Mouse (Mus musculus): ENCODE data around the gene Phactr2. TPM values are rescaled to one million over a fixed set of nuclear protein-coding genes. Genes with fewer than 3 reads are reported as not detected.

Phactr2 gene
- polyA plus RNA-seq, 1 experiment: 2.3 TPM

DNA sequence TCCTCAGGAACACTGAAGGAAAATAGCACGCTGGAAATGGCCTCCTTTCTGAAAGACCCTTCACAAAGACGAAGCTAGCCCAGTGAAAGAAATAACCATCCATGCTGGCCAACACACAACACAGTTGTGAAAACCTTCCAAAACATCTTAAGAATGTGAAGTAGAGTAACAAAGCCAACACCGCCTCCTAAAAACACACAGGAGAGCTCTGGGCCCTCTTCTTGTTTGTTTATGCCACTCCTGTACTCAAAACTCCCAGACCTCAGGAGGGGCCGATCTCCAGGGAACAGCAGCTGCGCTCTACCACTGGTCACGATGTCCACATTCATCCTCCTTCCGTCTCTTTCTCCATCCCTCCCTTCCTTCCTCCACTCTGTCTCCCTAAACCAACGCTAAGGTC, 202.5 kb downstream of the Phactr2 start:
- H3K4me3 ChIP-seq (replicated peaks): no peak overlapping the region
- no peak for TF ChIP-seq GATA1 (IDR thresholded peaks at IDR 0.05; ENCODE audit: borderline replicate concordance, low read length)
- no peaks in the 10 kb centered on the region for H3K27me3 ChIP-seq (replicated peaks)
- H3K9me3 ChIP-seq: no peaks in the 10 kb centered on the region
- H3K4me1 ChIP-seq: no peaks in the 10 kb centered on the region; the same call in 1 of the 2 replicates
- H3K36me3 ChIP-seq (replicated peaks; ENCODE audit: low read length): no peaks in the 10 kb centered on the region

DNA sequence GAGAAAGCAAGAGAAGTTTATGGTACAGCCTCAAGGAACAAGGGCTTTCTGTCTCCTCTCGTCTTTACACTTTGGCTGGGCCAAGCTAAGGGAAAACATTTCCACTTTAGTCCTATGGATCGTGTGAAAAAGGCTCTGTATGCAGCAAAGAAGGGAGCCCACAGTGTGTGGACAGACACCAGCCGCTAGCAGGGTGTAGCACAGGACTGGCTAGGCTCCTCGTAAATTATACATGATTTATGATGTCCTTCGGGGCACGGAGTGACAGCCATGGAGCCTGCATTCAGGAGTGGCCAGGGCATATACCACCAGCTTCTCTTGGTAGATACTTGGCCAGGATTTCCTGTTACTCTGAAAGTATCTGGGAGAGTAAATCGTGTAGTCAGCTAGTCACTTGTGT, 203.1 kb downstream of the Phactr2 start:
- TF ChIP-seq FLI1 (IDR thresholded peaks at IDR 0.05; ENCODE audit: low read length): no peak
- TF ChIP-seq GATA1 (IDR thresholded peaks at IDR 0.05; ENCODE audit: borderline replicate concordance, low read length): no peak
- H3K36me3 ChIP-seq (replicated peaks; ENCODE audit: low read length): no peaks in the 10 kb centered on the region
- no peaks in the 10 kb centered on the region for H3K27me3 ChIP-seq (replicated peaks)
- no peaks in the 10 kb centered on the region for H3K9me3 ChIP-seq
- no peak overlapping the region for H3K4me3 ChIP-seq (replicated peaks)
- no peaks in the 10 kb centered on the region; the same call in 1 of the 2 replicates for H3K4me1 ChIP-seq

DNA sequence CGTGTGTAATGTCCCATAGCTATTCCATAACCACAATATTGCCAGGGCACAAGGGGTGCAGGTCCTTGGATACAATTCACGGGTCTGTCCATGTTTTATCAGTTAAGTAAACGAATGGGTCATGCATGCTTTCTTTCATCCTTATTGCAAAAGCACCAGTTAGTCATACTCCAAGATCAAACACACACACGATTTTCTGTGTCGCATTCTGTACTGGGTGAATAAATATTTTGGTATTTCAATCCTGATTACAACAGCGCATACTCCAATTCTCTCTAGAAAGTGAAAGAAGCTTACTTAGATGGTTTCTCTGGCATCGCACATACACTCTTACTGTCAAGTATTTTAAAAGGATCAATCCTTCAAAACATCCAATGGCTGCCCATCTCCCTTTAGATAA, 203.9 kb downstream of the Phactr2 start:
- Histone ChIP-seq H3K4me1 (no peaks in the 10 kb centered on the region; the same call in 1 of the 2 replicates), H3K36me3 (replicated peaks; ENCODE audit: low read length) (no peaks in the 10 kb centered on the region), H3K9me3 (no peaks in the 10 kb centered on the region), H3K4me3 (replicated peaks) (no peak overlapping the region), H3K27me3 (replicated peaks) (no peaks in the 10 kb centered on the region)
- TF ChIP-seq GATA1 (IDR thresholded peaks at IDR 0.05; ENCODE audit: borderline replicate concordance, low read length) (no peak), FLI1 (IDR thresholded peaks at IDR 0.05; ENCODE audit: low read length) (no peak)

DNA sequence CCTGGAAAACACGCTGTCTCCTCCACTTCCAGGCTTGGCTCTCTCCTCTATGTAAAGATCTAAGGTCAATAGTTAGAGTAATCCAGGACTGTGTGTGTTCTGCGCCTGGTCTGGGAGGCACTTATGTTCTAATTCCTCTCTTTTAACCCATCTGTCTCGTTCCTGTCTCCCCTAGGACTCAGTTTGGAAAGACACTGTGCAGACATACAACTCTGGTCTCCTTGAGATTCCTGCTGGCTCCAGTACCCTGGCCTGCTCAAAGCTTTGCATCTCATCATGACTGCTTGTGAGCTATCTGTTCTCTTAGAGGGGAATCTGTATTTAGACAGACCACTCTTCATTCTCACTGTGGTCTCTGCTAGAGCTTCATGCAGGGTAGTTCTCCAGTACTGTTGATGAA, 215.0 kb downstream of the Phactr2 start:
- H3K9me3 ChIP-seq: no peaks in the 10 kb centered on the region
- H3K4me1 ChIP-seq: peaks cover 11% of the 10 kb centered on the region
- no peak overlapping the region for H3K4me3 ChIP-seq (replicated peaks)

DNA sequence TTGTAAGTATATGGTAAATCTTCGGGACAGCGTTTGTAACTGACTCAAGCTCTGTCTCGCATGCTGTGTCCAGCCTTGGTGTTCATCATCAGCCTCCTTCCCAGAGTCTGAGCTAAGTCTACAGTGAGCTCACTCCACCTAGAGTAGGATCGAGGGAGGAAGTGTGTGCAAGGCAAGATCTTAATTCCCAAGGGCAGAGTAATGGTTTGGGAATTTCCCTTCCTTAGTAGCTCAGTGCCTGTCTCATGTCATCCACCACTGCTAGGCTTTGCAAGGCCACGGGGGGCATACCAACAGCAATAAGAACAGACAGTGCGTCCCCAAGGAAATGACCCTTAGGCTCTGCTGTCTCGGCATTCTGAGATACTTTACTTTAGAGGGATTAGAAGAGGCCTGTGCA, 218.0 kb downstream of the Phactr2 start:
- Histone ChIP-seq H3K27me3 (replicated peaks) (peaks cover 2% of the 10 kb centered on the region), H3K9me3 (no peaks in the 10 kb centered on the region), H3K36me3 (replicated peaks; ENCODE audit: low read length) (peaks cover 8% of the 10 kb centered on the region), H3K4me3 (replicated peaks) (no peak overlapping the region), H3K4me1 (peaks cover 8% of the 10 kb centered on the region)
- TF ChIP-seq GATA1 (IDR thresholded peaks at IDR 0.05; ENCODE audit: borderline replicate concordance, low read length) (no peak), FLI1 (IDR thresholded peaks at IDR 0.05; ENCODE audit: low read length) (no peak)

More for the DNA sequence above, 215.0 kb downstream of the Phactr2 start:
- no peak for TF ChIP-seq FLI1 (IDR thresholded peaks at IDR 0.05; ENCODE audit: low read length)
- no peak for TF ChIP-seq GATA1 (IDR thresholded peaks at IDR 0.05; ENCODE audit: borderline replicate concordance, low read length)
- H3K27me3 ChIP-seq (replicated peaks): peaks cover 2% of the 10 kb centered on the region
- H3K36me3 ChIP-seq (replicated peaks; ENCODE audit: low read length): no peaks in the 10 kb centered on the region

DNA sequence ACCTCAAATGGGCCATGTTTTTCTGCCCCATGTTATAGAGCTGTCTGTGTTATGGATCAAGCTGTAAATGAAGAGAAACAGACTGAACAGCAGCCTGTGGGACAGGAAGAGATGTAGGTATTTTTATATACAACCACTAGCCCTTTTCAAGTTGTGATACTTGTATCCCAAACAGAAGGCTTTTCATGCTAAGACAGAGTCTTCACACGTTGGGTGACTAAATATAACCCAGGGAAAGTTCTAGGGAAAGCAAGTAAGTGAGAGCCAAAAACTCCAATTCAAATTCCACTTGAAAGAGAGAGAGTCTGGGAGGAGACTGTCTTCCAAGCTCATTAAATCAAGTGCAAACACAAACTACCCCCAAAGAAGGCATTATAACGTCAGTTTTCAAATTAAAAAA, 223.9 kb downstream of the Phactr2 start:
- Histone ChIP-seq H3K4me3 (replicated peaks) (no peak overlapping the region), H3K9me3 (no peaks in the 10 kb centered on the region), H3K4me1 (peaks cover 3% of the 10 kb centered on the region; the same call in 1 of the 2 replicates), H3K36me3 (replicated peaks; ENCODE audit: low read length) (peaks cover 12% of the 10 kb centered on the region), H3K27me3 (replicated peaks) (no peaks in the 10 kb centered on the region)
- TF ChIP-seq FLI1 (IDR thresholded peaks at IDR 0.05; ENCODE audit: low read length) (no peak), GATA1 (IDR thresholded peaks at IDR 0.05; ENCODE audit: borderline replicate concordance, low read length) (no peak)

DNA sequence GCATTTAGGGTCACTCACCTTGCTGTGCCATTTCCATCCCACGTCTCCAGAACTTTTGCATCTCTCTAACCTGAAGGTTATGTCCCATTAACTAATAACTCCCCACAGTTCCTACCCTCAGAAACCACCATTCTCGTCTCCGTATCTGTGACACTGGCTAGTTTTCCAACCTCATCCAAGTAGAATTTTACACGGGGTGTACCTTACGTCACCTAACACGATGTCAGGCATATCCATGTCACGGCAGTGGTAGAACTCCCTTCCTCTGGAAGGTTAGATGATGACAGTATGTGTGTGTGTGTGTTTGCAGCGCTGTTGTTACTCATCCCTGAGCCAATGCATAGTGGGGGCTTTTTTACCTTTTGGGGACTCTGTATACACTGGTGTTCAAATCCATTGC, 225.1 kb downstream of the Phactr2 start:
- TF ChIP-seq FLI1 (IDR thresholded peaks at IDR 0.05; ENCODE audit: low read length): no peak
- no peak for TF ChIP-seq GATA1 (IDR thresholded peaks at IDR 0.05; ENCODE audit: borderline replicate concordance, low read length)
- Histone ChIP-seq H3K4me1 (peaks cover 4% of the 10 kb centered on the region), H3K9me3 (no peaks in the 10 kb centered on the region), H3K4me3 (replicated peaks) (no peak overlapping the region), H3K36me3 (replicated peaks; ENCODE audit: low read length) (peaks cover 16% of the 10 kb centered on the region), H3K27me3 (replicated peaks) (no peaks in the 10 kb centered on the region)

DNA sequence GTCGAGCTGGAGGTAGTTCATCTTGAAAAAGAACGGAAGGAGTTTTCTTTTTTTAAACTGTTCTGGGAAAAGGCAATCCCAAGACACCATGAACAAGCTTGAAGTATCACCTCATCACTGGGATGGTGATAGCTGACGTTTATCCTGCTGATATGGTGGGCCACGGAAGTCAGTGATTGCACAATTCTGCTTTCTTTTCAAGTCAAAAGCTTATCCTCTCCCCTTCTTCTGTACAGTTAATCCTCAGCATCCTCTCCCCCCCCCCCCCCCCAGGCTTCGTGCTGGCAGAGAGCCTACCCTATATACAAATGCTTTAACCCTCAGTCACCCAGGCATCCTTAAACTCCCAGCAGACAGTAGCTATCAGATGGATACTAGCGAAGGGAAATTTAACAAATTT, 228.5 kb downstream of the Phactr2 start:
- Histone ChIP-seq H3K4me1 (peaks cover 11% of the 10 kb centered on the region), H3K4me3 (replicated peaks) (no peak overlapping the region), H3K36me3 (replicated peaks; ENCODE audit: low read length) (peaks cover 8% of the 10 kb centered on the region), H3K9me3 (no peaks in the 10 kb centered on the region), H3K27me3 (replicated peaks) (peaks cover 2% of the 10 kb centered on the region)
- TF ChIP-seq FLI1 (IDR thresholded peaks at IDR 0.05; ENCODE audit: low read length) (no peak), GATA1 (IDR thresholded peaks at IDR 0.05; ENCODE audit: borderline replicate concordance, low read length) (no peak)

DNA sequence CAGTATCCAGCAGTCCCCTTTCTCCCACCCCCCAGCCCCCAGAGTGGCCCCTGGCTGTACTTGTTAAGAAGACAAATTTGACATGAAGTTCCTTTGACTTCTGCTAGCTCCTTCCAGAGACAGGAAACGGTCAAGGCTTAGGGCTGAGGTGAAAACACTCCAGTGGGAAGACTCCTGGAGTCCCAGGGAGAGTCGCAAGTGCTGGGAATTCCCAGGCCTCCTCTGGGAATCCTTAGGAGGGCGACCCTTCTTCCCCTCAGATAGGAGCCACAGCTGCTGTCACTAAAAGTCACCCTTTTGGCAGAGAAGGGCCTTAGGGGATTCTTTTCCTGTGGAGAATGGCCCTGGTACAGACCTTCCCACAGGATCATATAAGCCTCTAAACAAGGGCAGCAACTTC, 230.0 kb downstream of the Phactr2 start:
- TF ChIP-seq GATA1 (IDR thresholded peaks at IDR 0.05; ENCODE audit: borderline replicate concordance, low read length): no peak
- TF ChIP-seq FLI1 (IDR thresholded peaks at IDR 0.05; ENCODE audit: low read length): no peak
- peaks cover 8% of the 10 kb centered on the region for H3K36me3 ChIP-seq (replicated peaks; ENCODE audit: low read length)
- no peaks in the 10 kb centered on the region for H3K9me3 ChIP-seq
- no peak overlapping the region for H3K4me3 ChIP-seq (replicated peaks)
- peaks cover 20% of the 10 kb centered on the region for H3K4me1 ChIP-seq
- peaks cover 2% of the 10 kb centered on the region for H3K27me3 ChIP-seq (replicated peaks)

DNA sequence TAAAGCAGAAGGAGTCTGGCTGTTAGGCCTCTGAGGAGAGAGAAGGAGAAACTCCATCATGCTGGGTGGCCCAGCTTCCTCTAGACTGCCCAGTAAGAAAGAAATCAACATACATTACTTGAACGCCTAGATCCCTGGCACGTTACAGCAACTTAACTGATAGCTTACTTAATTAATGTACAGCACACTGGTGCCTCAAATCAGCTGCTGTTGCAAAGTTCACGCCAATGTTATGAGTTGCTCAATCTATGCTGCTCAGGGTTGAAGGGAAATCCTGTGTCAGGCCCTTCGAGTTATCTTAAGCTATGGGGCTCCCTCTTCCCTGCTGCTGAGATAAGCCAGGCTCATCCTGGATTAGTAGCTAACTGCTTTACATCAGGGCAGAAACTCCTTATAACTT, 233.8 kb downstream of the Phactr2 start:
- no peak overlapping the region for H3K4me3 ChIP-seq (replicated peaks)
- peaks cover 31% of the 10 kb centered on the region for H3K4me1 ChIP-seq
- peaks cover 6% of the 10 kb centered on the region for H3K36me3 ChIP-seq (replicated peaks; ENCODE audit: low read length)
- no peak for TF ChIP-seq FLI1 (IDR thresholded peaks at IDR 0.05; ENCODE audit: low read length)
- TF ChIP-seq GATA1 (IDR thresholded peaks at IDR 0.05; ENCODE audit: borderline replicate concordance, low read length): no peak
- peaks cover 2% of the 10 kb centered on the region for H3K27me3 ChIP-seq (replicated peaks)
- H3K9me3 ChIP-seq: no peaks in the 10 kb centered on the region

DNA sequence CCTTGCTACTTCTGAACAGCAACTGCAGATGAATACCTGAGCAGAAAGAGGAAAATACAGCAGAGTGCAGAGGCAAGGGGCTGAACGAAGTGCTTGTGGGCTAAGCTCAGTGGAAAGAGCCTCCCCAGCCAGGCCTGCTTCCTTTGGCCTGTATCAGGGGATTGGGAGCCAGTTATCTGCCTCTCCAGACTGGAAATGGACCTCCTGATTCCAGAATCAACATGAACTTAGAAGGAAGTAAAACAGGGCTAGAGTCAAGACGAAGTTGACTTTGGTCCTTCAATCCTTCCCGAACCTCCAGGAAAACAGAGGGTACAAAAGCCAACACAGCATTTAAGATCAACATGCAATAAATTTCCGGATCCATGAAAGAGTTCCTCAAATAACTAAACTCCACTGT, 236.0 kb downstream of the Phactr2 start:
- no peaks in the 10 kb centered on the region for H3K9me3 ChIP-seq

More for the DNA sequence above, 236.0 kb downstream of the Phactr2 start:
- no peak for TF ChIP-seq FLI1 (IDR thresholded peaks at IDR 0.05; ENCODE audit: low read length)
- TF ChIP-seq GATA1 (IDR thresholded peaks at IDR 0.05; ENCODE audit: borderline replicate concordance, low read length): no peak
- no peaks in the 10 kb centered on the region for H3K36me3 ChIP-seq (replicated peaks; ENCODE audit: low read length)
- peaks cover 2% of the 10 kb centered on the region for H3K27me3 ChIP-seq (replicated peaks)
- H3K4me1 ChIP-seq: peaks cover 28% of the 10 kb centered on the region
- H3K4me3 ChIP-seq (replicated peaks): no peak overlapping the region

Measured in megakaryocyte, embryonic 14.5 days (primary cell).